Mouse (Mus musculus): Measurements from ENCODE around the gene Rab14. TPM values are rescaled to one million over a fixed set of nuclear protein-coding genes. Genes with fewer than 3 reads are reported as not detected.

Rab14 gene
- polyA plus RNA-seq, 1 experiment from 2014 or later: 271 TPM

DNA sequence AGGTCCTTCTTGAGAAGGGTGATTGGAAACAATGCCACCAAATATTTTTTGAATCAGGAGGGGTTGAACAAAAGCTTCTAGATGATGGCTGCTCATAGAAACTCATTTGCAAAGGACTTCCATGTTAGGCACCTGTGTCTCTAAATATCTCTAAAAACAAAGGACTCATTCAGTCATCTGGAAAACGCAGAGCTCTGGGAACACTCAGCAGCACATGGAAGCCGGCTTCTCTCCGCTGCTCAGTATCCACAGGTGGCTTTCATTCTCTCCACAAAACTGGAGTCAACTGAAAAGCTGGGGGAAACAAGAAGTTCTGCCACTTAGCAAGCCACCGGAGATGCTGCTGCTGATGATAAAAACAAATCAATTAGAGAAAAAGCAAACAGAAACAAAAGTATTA is 27.2 kb upstream of the Rab14 start:
- H3K4me1 ChIP-seq (ENCODE audit: control insufficient read depth, insufficient read depth, low read length): no peaks in the 10 kb centered on the region
- no peaks in the 10 kb centered on the region for H3K9me3 ChIP-seq (ENCODE audit: control insufficient read depth, low read length)
- H3K36me3 ChIP-seq (ENCODE audit: control insufficient read depth, insufficient read depth, low read length): no peaks in the 10 kb centered on the region
- no peak overlapping the region for H3K4me2 ChIP-seq (ENCODE audit: low read depth)
- no peak overlapping the region for H3K9ac ChIP-seq (ENCODE audit: low read length)
- DNase-seq (ENCODE audit: low spot score) (no peak), ATAC-seq (ENCODE audit: insufficient read depth, low FRiP score, low TSS enrichment) (no peak)
- H3K27me3 ChIP-seq (ENCODE audit: control insufficient read depth, insufficient read depth, low read length): no peaks in the 10 kb centered on the region
- H3K27ac ChIP-seq (ENCODE audit: low read depth, low read length): no peak overlapping the region
- H3K4me3 ChIP-seq (ENCODE audit: low read depth, low read length): no peak overlapping the region
- WGBS: 63% methylated on average over 4 of the region's 4 CpGs

DNA sequence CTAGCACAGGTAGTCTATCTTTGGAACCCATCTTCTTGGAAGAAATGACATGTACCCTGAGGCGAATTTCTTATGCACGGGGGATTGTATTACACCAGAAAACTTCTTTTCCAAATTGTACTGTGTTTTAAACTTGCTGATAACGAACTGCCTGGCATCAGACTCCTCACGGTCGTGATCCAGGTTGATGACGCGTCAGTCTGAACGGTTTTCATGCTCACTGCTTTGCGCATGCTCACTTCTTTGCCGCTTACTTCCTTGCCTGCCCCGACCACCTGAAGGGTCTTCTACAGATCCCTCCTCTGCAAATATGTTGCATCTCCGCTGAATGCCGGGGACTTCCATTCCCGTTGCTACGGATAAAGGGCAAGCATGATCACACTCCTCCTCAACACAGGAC is 23.4 kb upstream of the Rab14 start:
- Histone ChIP-seq H3K9me3 (ENCODE audit: control insufficient read depth, low read length) (no peaks in the 10 kb centered on the region), H3K4me1 (ENCODE audit: control insufficient read depth, insufficient read depth, low read length) (no peaks in the 10 kb centered on the region), H3K36me3 (ENCODE audit: control insufficient read depth, insufficient read depth, low read length) (no peaks in the 10 kb centered on the region), H3K4me2 (ENCODE audit: low read depth) (no peak overlapping the region), H3K27me3 (ENCODE audit: control insufficient read depth, insufficient read depth, low read length) (no peaks in the 10 kb centered on the region), H3K4me3 (ENCODE audit: low read depth, low read length) (no peak overlapping the region), H3K9ac (ENCODE audit: low read length) (no peak overlapping the region), H3K27ac (ENCODE audit: low read depth, low read length) (no peak overlapping the region)
- WGBS: 93% methylated on average over 15 of the region's 15 CpGs
- ATAC-seq (ENCODE audit: insufficient read depth, low FRiP score, low TSS enrichment) (no peak), DNase-seq (ENCODE audit: low spot score) (no peak)

DNA sequence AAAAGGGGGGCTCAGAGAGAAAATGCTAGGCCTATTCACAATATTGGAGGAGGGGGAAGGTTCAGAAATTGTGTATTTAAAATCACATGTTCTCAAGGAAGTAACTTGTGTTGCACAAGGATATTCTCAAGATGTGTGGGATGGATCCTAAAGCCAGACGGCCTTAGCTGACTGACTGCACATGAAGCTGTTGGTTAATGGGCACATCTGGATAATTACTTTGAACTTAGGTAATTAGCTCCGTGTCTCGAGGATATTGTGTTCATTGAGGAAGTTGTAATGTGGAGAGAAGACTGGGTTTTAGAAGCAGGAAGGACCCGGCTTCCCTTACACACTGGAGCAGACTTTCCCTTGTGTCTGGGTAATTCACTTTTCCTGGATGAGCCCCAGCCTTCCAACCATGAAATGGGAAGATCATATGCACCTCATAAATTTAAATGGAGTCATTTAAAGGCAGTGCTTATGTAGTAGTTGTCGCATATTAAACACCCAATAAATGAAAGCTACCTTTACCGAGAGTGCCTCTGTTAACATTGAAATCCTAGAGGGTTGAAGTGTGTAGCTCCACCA is 22.0 kb upstream of the Rab14 start:
- Histone ChIP-seq H3K9me3 (ENCODE audit: control insufficient read depth, low read length) (no peaks in the 10 kb centered on the region), H3K4me2 (ENCODE audit: low read depth) (no peak overlapping the region), H3K27me3 (ENCODE audit: control insufficient read depth, insufficient read depth, low read length) (no peaks in the 10 kb centered on the region), H3K27ac (ENCODE audit: low read depth, low read length) (no peak overlapping the region), H3K4me1 (ENCODE audit: control insufficient read depth, insufficient read depth, low read length) (no peaks in the 10 kb centered on the region), H3K9ac (ENCODE audit: low read length) (no peak overlapping the region), H3K36me3 (ENCODE audit: control insufficient read depth, insufficient read depth, low read length) (no peaks in the 10 kb centered on the region), H3K4me3 (ENCODE audit: low read depth, low read length) (no peak overlapping the region)
- ATAC-seq (ENCODE audit: insufficient read depth, low FRiP score, low TSS enrichment) (no peak), DNase-seq (ENCODE audit: low spot score) (no peak)
- 68% methylated on average over 6 of the region's 6 CpGs for WGBS

DNA sequence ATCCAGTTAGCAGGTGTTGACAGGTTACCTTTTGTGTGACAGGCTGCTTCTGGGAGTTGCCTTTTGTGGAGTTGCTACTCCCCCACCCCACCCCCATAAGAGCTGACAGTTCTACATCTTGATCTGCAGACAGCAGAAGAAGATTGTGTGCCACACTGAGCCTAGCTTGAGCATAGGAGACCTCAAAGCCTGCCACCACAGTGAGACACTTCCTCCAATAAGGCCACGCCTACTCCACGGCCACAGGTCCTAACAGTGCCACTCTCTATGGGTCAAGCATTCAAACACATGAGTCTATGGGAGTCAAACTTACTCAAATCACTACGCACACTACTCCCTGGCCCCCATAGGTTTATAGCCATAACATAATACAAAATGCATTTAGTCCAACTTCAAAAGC is 17.8 kb upstream of the Rab14 start:
- H3K9me3 ChIP-seq (ENCODE audit: control insufficient read depth, low read length): no peaks in the 10 kb centered on the region
- H3K4me1 ChIP-seq (ENCODE audit: control insufficient read depth, insufficient read depth, low read length): 0 out of 2 replicates have a peak, but pooled peaks cover 3% of the 10 kb centered on the region
- H3K27me3 ChIP-seq (ENCODE audit: control insufficient read depth, insufficient read depth, low read length): no peaks in the 10 kb centered on the region
- DNase-seq (ENCODE audit: low spot score) (no peak), ATAC-seq (ENCODE audit: insufficient read depth, low FRiP score, low TSS enrichment) (no peak)
- no peaks in the 10 kb centered on the region for H3K36me3 ChIP-seq (ENCODE audit: control insufficient read depth, insufficient read depth, low read length)
- H3K4me3 ChIP-seq (ENCODE audit: low read depth, low read length): no peak overlapping the region
- no peak overlapping the region for H3K27ac ChIP-seq (ENCODE audit: low read depth, low read length)
- no peak overlapping the region for H3K4me2 ChIP-seq (ENCODE audit: low read depth)
- H3K9ac ChIP-seq (ENCODE audit: low read length): no peak overlapping the region
- WGBS: 88% methylated on average over 3 of the region's 3 CpGs

GRCm38 (mm10) chr2:35216701-35217100 is 15.8 kb upstream of the Rab14 start:
- no peak for ATAC-seq (ENCODE audit: insufficient read depth, low FRiP score, low TSS enrichment)
- Histone ChIP-seq H3K9me3 (ENCODE audit: control insufficient read depth, low read length) (no peaks in the 10 kb centered on the region), H3K4me2 (ENCODE audit: low read depth) (no peak overlapping the region), H3K27me3 (ENCODE audit: control insufficient read depth, insufficient read depth, low read length) (no peaks in the 10 kb centered on the region), H3K27ac (ENCODE audit: low read depth, low read length) (no peak overlapping the region), H3K36me3 (ENCODE audit: control insufficient read depth, insufficient read depth, low read length) (no peaks in the 10 kb centered on the region), H3K9ac (ENCODE audit: low read length) (no peak overlapping the region), H3K4me3 (ENCODE audit: low read depth, low read length) (no peak overlapping the region), H3K4me1 (ENCODE audit: control insufficient read depth, insufficient read depth, low read length) (0 out of 2 replicates have a peak, but pooled peaks cover 3% of the 10 kb centered on the region)
- WGBS: 90% methylated on average over 2 of the region's 2 CpGs
- no peak for DNase-seq (ENCODE audit: low spot score)

- H3K4me1 ChIP-seq (ENCODE audit: control insufficient read depth, insufficient read depth, low read length): 0 out of 2 replicates have a peak, but pooled peaks cover 3% of the 10 kb centered on the region
- ATAC-seq (ENCODE audit: insufficient read depth, low FRiP score, low TSS enrichment) (peak; percentile 45; the same call in 1 of the 2 replicates), DNase-seq (ENCODE audit: low spot score) (peak; percentile 28)
- 0 out of 2 replicates have a peak overlapping the region, but pooled peaks have one; percentile 18 for H3K9ac ChIP-seq (ENCODE audit: low read length)
- no peak overlapping the region for H3K4me3 ChIP-seq (ENCODE audit: low read depth, low read length)
- H3K9me3 ChIP-seq (ENCODE audit: control insufficient read depth, low read length): no peaks in the 10 kb centered on the region
- 0 out of 2 replicates have a peak overlapping the region, but pooled peaks have one; percentile 39 for H3K27ac ChIP-seq (ENCODE audit: low read depth, low read length)
- H3K4me2 ChIP-seq (ENCODE audit: low read depth): 0 out of 2 replicates have a peak overlapping the region, but pooled peaks have one; percentile 16
- no peaks in the 10 kb centered on the region for H3K27me3 ChIP-seq (ENCODE audit: control insufficient read depth, insufficient read depth, low read length)
- WGBS: 47% methylated on average over 14 of the region's 14 CpGs
- H3K36me3 ChIP-seq (ENCODE audit: control insufficient read depth, insufficient read depth, low read length): no peaks in the 10 kb centered on the region
Observed at GRCm38 (mm10) chr2:35215363-35215762, 14.4 kb upstream of the Rab14 start.

GRCm38 (mm10) chr2:35214881-35215358 is 14.0 kb upstream of the Rab14 start:
- H3K4me2 ChIP-seq (ENCODE audit: low read depth): peak overlapping the region; percentile 12; the same call in 1 of the 2 replicates
- no peaks in the 10 kb centered on the region for H3K36me3 ChIP-seq (ENCODE audit: control insufficient read depth, insufficient read depth, low read length)
- ATAC-seq (ENCODE audit: insufficient read depth, low FRiP score, low TSS enrichment) (peak; percentile 87), DNase-seq (ENCODE audit: low spot score) (peak; percentile 91)
- no peak overlapping the region for H3K4me3 ChIP-seq (ENCODE audit: low read depth, low read length)
- WGBS: 4% methylated on average over 12 of the region's 12 CpGs
- 0 out of 2 replicates have a peak, but pooled peaks cover 3% of the 10 kb centered on the region for H3K4me1 ChIP-seq (ENCODE audit: control insufficient read depth, insufficient read depth, low read length)
- no peak overlapping the region; the same call in 1 of the 2 replicates for H3K9ac ChIP-seq (ENCODE audit: low read length)
- 0 out of 2 replicates have a peak overlapping the region, but pooled peaks have one; percentile 39 for H3K27ac ChIP-seq (ENCODE audit: low read depth, low read length)
- H3K27me3 ChIP-seq (ENCODE audit: control insufficient read depth, insufficient read depth, low read length): no peaks in the 10 kb centered on the region
- no peaks in the 10 kb centered on the region for H3K9me3 ChIP-seq (ENCODE audit: control insufficient read depth, low read length)

DNA sequence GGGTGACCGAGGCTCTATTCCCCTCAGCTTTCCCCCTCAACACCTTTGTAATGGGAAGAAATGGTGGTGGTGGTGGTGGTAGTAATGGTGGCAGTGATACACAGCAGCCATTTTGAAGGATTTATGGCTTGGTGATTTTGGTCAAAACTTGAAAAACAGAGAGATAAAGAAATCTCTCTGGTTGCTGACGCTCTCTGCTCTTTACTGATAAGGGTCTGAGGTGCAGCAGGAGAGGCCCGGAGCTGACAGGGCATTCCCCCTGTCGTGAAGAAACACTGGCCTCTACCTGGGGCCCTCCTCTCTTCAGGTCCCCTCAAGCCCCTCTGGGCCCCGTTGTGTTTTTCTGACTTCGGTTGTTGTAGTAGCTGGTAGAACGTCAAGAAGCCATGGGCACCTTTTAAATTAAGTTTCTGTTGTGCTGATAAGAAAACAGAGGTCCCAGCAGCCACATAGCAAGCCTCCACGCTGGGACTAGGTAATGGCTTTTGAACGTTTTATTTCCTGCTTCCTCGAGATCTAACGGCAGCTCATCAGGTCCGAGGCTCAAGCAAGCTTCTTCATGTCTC is 12.5 kb upstream of the Rab14 start:
- no peak for DNase-seq (ENCODE audit: low spot score)
- Histone ChIP-seq H3K27ac (ENCODE audit: low read depth, low read length) (no peak overlapping the region), H3K4me2 (ENCODE audit: low read depth) (no peak overlapping the region), H3K9ac (ENCODE audit: low read length) (no peak overlapping the region), H3K9me3 (ENCODE audit: control insufficient read depth, low read length) (no peaks in the 10 kb centered on the region), H3K36me3 (ENCODE audit: control insufficient read depth, insufficient read depth, low read length) (no peaks in the 10 kb centered on the region), H3K4me1 (ENCODE audit: control insufficient read depth, insufficient read depth, low read length) (0 out of 2 replicates have a peak, but pooled peaks cover 3% of the 10 kb centered on the region), H3K4me3 (ENCODE audit: low read depth, low read length) (no peak overlapping the region), H3K27me3 (ENCODE audit: control insufficient read depth, insufficient read depth, low read length) (no peaks in the 10 kb centered on the region)
- no peak for ATAC-seq (ENCODE audit: insufficient read depth, low FRiP score, low TSS enrichment)
- WGBS: 84% methylated on average over 12 of the region's 12 CpGs

- 76% methylated on average over 3 of the region's 3 CpGs for WGBS
- no peaks in the 10 kb centered on the region for H3K9me3 ChIP-seq (ENCODE audit: control insufficient read depth, low read length)
- DNase-seq (ENCODE audit: low spot score) (no peak), ATAC-seq (ENCODE audit: insufficient read depth, low FRiP score, low TSS enrichment) (no peak)
- no peak overlapping the region for H3K4me3 ChIP-seq (ENCODE audit: low read depth, low read length)
- no peak overlapping the region for H3K9ac ChIP-seq (ENCODE audit: low read length)
- H3K27ac ChIP-seq (ENCODE audit: low read depth, low read length): no peak overlapping the region
- H3K27me3 ChIP-seq (ENCODE audit: control insufficient read depth, insufficient read depth, low read length): no peaks in the 10 kb centered on the region
- H3K4me2 ChIP-seq (ENCODE audit: low read depth): no peak overlapping the region
- 0 out of 2 replicates have a peak, but pooled peaks cover 3% of the 10 kb centered on the region for H3K4me1 ChIP-seq (ENCODE audit: control insufficient read depth, insufficient read depth, low read length)
- H3K36me3 ChIP-seq (ENCODE audit: control insufficient read depth, insufficient read depth, low read length): no peaks in the 10 kb centered on the region
Observed at GRCm38 (mm10) chr2:35211681-35212080, 10.8 kb upstream of the Rab14 start.

All from neural tube, embryonic 11.5 days (tissue).